Mouse (Mus musculus) forebrain, embryonic 16.5 days (tissue): ENCODE data around the gene Gm19935. TPM values are rescaled to one million over a fixed set of nuclear protein-coding genes. Genes with fewer than 3 reads are reported as not detected.

Experiments used
- ATAC-seq: fragments of 200-750 bp; cut with Nextera tagmentation; 2 replicates; pipeline ENCODE4 v1.8.0; 2017; ENCODE audit warnings: mild to moderate bottlenecking, moderate library complexity
- H3K27ac ChIP-seq: fragments of 300-500 bp; sonication (generic); 2 replicates; pipeline ENCODE4 v1.5.1; 2014; ENCODE audit warnings: low read length, control low read depth
- H3K27me3 ChIP-seq: fragments of 300-500 bp; sonication (generic); replicated peaks from 2 replicates; pipeline ENCODE4 v1.6.1; 2014; ENCODE audit warnings: low read length; ENCODE audit not compliant: control insufficient read depth, insufficient read depth
- H3K36me3 ChIP-seq: fragments of 300-500 bp; sonication (generic); 2 replicates; pipeline ENCODE4 v1.6.1; 2014; ENCODE audit not compliant: control insufficient read depth, insufficient read depth
- H3K4me1 ChIP-seq: fragments of 300-500 bp; sonication (generic); replicated peaks from 2 replicates; pipeline ENCODE4 v1.6.1; 2014; ENCODE audit warnings: low read length; ENCODE audit not compliant: control insufficient read depth, insufficient read depth
- H3K4me2 ChIP-seq: fragments of 300-500 bp; sonication (generic); 2 replicates; pipeline ENCODE4 v1.6.1; 2014; ENCODE audit warnings: mild to moderate bottlenecking, low read length, control low read depth
- H3K4me3 ChIP-seq: fragments of 300-500 bp; sonication (generic); replicated peaks from 2 replicates; pipeline ENCODE4 v1.5.1; 2014; ENCODE audit warnings: mild to moderate bottlenecking, low read length, control low read depth
- H3K9ac ChIP-seq: fragments of 300-500 bp; sonication (generic); replicated peaks from 2 replicates; pipeline ENCODE4 v1.6.1; 2014; ENCODE audit warnings: low read depth, low read length, control low read depth
- H3K9me3 ChIP-seq: fragments of 300-500 bp; sonication (generic); 2 replicates; pipeline ENCODE4 v1.6.1; 2016; ENCODE audit warnings: low read length; ENCODE audit not compliant: control insufficient read depth
- WGBS: fragments of 180-500 bp; shearing (Covaris S2); extraction: QIAGEN DNeasy Blood & Tissue Kit; methylation state at CpG from one replicate; pipeline ENCODE4 v1.1.7; 2014; 5-methylcytosine and 5-hydroxymethylcytosine counted together
- polyA plus RNA-seq: library from polyadenylated mRNA; unstranded; fragments of >200 nt; fragmentation: Nextera tagmentation; extraction: Ambion mirVana; gene quantifications from 2 replicates; pipeline ENCODE4 v1.2.1, GENCODE M21; 2015

Gene Gm19935
- polyA plus RNA-seq, 1 experiment from 2014 or later, result 0.58 TPM

GRCm38 (mm10) chr8:90833628-90834320, 16.6 kb upstream of the Gm19935 start:
- no peak overlapping the region for H3K27ac ChIP-seq
- H3K4me1 ChIP-seq, result peaks cover 9% of the 10 kb centered on the region
- H3K4me3 ChIP-seq, result no peak overlapping the region
- no peak overlapping the region for H3K4me2 ChIP-seq
- no peaks in the 10 kb centered on the region for H3K36me3 ChIP-seq
- no peaks in the 10 kb centered on the region for H3K9me3 ChIP-seq
- WGBS, result 82% methylated on average over 6 of the region's 6 CpGs
- ATAC-seq, result no peak
- H3K9ac ChIP-seq, result no peak overlapping the region
- no peaks in the 10 kb centered on the region for H3K27me3 ChIP-seq

GRCm38 (mm10) chr8:90832576-90833289, 15.5 kb upstream of the Gm19935 start:
- no peak for ATAC-seq
- Histone ChIP-seq H3K36me3 (no peaks in the 10 kb centered on the region), H3K4me1 (peaks cover 17% of the 10 kb centered on the region), H3K4me3 (no peak overlapping the region), H3K9me3 (no peaks in the 10 kb centered on the region), H3K4me2 (no peak overlapping the region), H3K9ac (no peak overlapping the region), H3K27ac (no peak overlapping the region), H3K27me3 (no peaks in the 10 kb centered on the region)
- WGBS, result 49% methylated on average over 5 of the region's 5 CpGs

DNA sequence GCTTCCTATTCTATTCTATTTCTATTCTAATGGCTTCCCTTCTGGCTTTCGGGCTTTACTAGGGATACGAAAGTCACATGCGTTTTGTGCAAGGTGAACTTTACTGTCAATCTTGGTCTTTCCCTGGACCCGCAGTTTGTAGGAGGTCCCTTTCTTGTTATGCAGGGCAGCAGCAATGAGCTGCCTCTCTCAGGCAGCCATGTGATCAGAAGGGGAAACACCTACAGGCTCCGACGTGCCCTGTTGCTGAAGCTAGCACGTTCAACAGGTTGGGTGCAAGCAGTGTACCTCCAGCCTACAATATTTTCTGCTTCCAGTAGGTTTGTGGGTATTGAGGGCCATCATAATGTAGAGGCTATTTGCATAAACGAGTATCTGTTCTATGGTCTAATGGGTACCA, 13.8 kb upstream of the Gm19935 start:
- Histone ChIP-seq H3K4me1 (peaks cover 17% of the 10 kb centered on the region), H3K27me3 (no peaks in the 10 kb centered on the region), H3K4me3 (no peak overlapping the region), H3K4me2 (no peak overlapping the region), H3K9me3 (no peaks in the 10 kb centered on the region), H3K9ac (no peak overlapping the region), H3K36me3 (no peaks in the 10 kb centered on the region), H3K27ac (no peak overlapping the region)
- ATAC-seq, result no peak
- WGBS, result 66% methylated on average over 8 of the region's 8 CpGs

GRCm38 (mm10) chr8:90829825-90830224, 12.6 kb upstream of the Gm19935 start:
- H3K27me3 ChIP-seq, result no peaks in the 10 kb centered on the region
- H3K36me3 ChIP-seq, result no peaks in the 10 kb centered on the region
- no peak for ATAC-seq
- no peak overlapping the region for H3K4me3 ChIP-seq
- no peak overlapping the region for H3K27ac ChIP-seq
- H3K9me3 ChIP-seq, result no peaks in the 10 kb centered on the region
- H3K4me2 ChIP-seq, result no peak overlapping the region
- H3K9ac ChIP-seq, result no peak overlapping the region
- H3K4me1 ChIP-seq, result peaks cover 17% of the 10 kb centered on the region
- WGBS, result 91% methylated on average over 1 of the region's 1 CpGs

- H3K27me3 ChIP-seq, result no peaks in the 10 kb centered on the region
Measured at GRCm38 (mm10) chr8:90828987-90829740, 12.0 kb upstream of the Gm19935 start.

DNA sequence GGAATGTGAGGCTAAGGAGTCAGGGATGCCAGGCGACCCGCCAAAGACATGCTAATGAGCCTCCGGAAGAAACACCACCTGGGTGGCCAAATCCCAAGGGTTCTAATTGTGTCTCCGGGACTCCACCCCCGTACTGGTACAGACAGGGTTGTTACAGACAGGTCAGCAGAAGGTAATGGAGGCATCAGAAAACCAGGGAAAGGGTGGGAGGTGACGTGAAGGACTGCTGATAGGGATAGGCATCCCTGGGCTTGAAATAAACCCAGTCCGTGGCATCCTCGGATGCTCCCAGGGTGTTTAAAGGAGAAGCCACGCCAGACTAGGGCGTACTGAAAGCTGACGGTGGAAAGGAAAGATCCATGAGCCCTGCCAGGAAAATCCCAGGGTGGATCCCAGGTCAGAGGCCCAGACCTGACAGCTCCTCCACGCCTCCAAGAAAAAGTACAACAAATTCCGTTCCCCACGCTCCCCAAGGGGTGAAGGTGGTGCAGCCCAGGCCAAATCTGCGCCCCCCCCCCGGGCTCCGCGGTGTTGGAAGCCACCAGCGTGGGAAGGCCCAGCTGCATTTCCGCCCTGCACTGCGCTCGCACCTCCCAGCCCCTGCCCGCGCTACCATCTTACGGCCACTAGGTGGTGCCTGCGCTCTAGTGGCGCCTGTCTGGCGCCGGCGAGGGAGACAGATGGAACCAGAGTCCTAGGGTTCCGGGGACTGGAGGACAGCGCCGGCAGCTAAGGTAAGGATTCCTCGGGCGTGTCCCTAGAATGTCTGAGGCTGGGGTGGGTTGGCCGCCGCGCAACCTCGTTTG, 11.2 kb upstream of the Gm19935 start, which contains the start of gene Chd9:
Chd9 (plus strand) TSS at position 172 of the 806 bp plus-strand sequence.
- H3K27me3 ChIP-seq, result no peaks in the 10 kb centered on the region
- peaks cover 17% of the 10 kb centered on the region for H3K4me1 ChIP-seq
- peak within 1 kb of the TSS; percentile 66 for H3K9ac ChIP-seq
- H3K27ac ChIP-seq, result peak within 1 kb of the TSS; percentile 70
- H3K36me3 ChIP-seq, result no peaks in the 10 kb centered on the region
- peak; percentile 97 for ATAC-seq
- under 1% methylated on average over 37 of the region's 39 CpGs for WGBS
- H3K9me3 ChIP-seq, result no peaks in the 10 kb centered on the region
- H3K4me2 ChIP-seq, result peak within 1 kb of the TSS; percentile 78
- H3K4me3 ChIP-seq, result peak within 1 kb of the TSS; percentile 53

More at GRCm38 (mm10) chr8:90828987-90829740, 12.0 kb upstream of the Gm19935 start:
- H3K4me3 ChIP-seq, result peak overlapping the region; percentile 53
- peak overlapping the region; percentile 78 for H3K4me2 ChIP-seq
- ATAC-seq, result peak; percentile 69
- peaks cover 17% of the 10 kb centered on the region for H3K4me1 ChIP-seq
- WGBS, result 2% methylated on average over 11 of the region's 11 CpGs
- peak overlapping the region; percentile 66 for H3K9ac ChIP-seq
- no peaks in the 10 kb centered on the region for H3K36me3 ChIP-seq
- peak overlapping the region; percentile 70 for H3K27ac ChIP-seq
- H3K9me3 ChIP-seq, result no peaks in the 10 kb centered on the region

DNA sequence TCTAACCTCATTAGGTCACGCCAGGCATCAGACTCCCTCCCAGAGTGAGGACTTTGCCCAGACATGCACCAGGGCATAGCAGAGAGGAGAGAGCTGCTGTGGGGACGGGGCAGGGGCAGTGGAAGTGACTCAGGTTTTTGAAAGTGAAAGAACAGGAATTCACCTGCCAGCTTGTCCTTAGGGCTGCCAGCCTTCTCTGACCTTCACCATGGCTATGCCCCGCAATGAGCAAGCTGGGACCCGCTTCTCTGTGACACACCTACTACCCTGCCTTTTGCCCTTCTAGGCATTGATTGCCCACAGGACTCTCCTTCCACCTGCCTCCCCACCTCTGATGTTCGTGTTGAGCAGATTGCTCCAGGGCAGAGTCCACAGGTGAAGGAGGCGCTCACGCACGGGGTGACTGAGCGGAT, 8.3 kb upstream of the Gm19935 start:
- Histone ChIP-seq H3K9me3 (no peaks in the 10 kb centered on the region), H3K4me2 (no peak overlapping the region), H3K27ac (no peak overlapping the region), H3K4me1 (peaks cover 17% of the 10 kb centered on the region), H3K27me3 (no peaks in the 10 kb centered on the region), H3K4me3 (no peak overlapping the region), H3K36me3 (no peaks in the 10 kb centered on the region), H3K9ac (no peak overlapping the region)
- no peak for ATAC-seq
- 82% methylated on average over 9 of the region's 9 CpGs for WGBS

DNA sequence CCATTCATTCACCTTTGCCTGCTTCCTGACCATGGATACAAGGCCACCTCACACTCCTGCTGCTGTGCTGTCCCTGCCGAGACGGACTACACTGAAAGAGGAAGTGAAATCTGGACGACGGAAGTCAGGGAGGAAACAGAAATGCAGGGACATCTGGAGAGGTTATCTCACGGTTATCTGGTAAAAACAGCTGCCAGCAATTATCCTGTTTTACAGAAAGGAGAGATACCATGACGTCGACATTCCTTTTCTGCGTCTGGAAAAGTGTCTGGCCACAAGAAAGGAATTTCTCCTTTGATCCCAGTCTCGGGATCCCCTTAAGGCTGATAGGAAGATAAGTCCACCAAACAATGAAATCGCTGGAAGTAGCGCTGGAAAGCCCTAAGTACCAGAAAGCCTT, 5.2 kb upstream of the Gm19935 start:
- 65% methylated on average over 11 of the region's 11 CpGs for WGBS
- no peak for ATAC-seq

More for the DNA sequence above, 5.2 kb upstream of the Gm19935 start:
- Histone ChIP-seq H3K4me1 (no peaks in the 10 kb centered on the region), H3K9me3 (no peaks in the 10 kb centered on the region), H3K27me3 (no peaks in the 10 kb centered on the region), H3K9ac (no peak overlapping the region), H3K4me3 (no peak overlapping the region), H3K27ac (no peak overlapping the region), H3K4me2 (no peak overlapping the region), H3K36me3 (no peaks in the 10 kb centered on the region)
